In genomic region chr7:37734576-37734975, GRCm38 (mm10) we compare ENCODE assay signal across 14 mouse cellular contexts. TPM values are rescaled to one million over a fixed set of nuclear protein-coding genes. Genes with fewer than 3 reads are reported as not detected.
"Had no signal": no experiment of that assay in that cellular context is flagged by ENCODE, and none has a peak within 500 bp of the region (broad histone marks: within the 10 kb centered on the region; RNA-seq: fewer than 3 reads in every experiment).

No protein-coding gene starts in this region.

- H3K4me2 ChIP-seq: liver, embryonic 11.5 days; liver, embryonic 15.5 days; neural tube, embryonic 12.5 days had no signal

- H3K9ac ChIP-seq: liver, embryonic 15.5 days; neural tube, embryonic 12.5 days had no signal

- H3K4me3 ChIP-seq: layer of hippocampus, adult 2 months; limb, embryonic 10.5 days; liver, embryonic 15.5 days; neural tube, embryonic 12.5 days had no signal

- H3K9me3 ChIP-seq: limb, embryonic 10.5 days; liver, embryonic 15.5 days; neural tube, embryonic 12.5 days had no signal

- H3K27me3 ChIP-seq: liver, embryonic 15.5 days; neural tube, embryonic 12.5 days had no signal

- H3K36me3 ChIP-seq: limb, embryonic 10.5 days; liver, embryonic 15.5 days; neural tube, embryonic 12.5 days had no signal

- ATAC-seq: lung, postnatal 0 days had no signal

- DNase-seq: kidney, adult 8-10 months; kidney, postnatal 4 days; lung, adult 2 months; lung, postnatal 36 days; thymus, postnatal 4 days had no signal

- H3K27ac ChIP-seq: layer of hippocampus, adult 2 months; limb, embryonic 10.5 days; liver, embryonic 15.5 days; neural tube, embryonic 12.5 days; stomach, postnatal 0 days had no signal

- H3K4me1 ChIP-seq: liver, embryonic 15.5 days had no signal

RNA-seq across cellular contexts. Expression of gene Zfp536, which starts 38.9 kb away (rescaled TPM):
- total RNA-seq: megakaryocyte progenitor cell, adult 5-6 weeks; monocyte, adult 5-6 weeks had no signal
